Mouse (Mus musculus) natural killer cell, adult 2 months (primary cell): Measurements from ENCODE around the gene Sprr2k.
"Not testable (repeated sequence)": the region's sequence is repeated elsewhere in the genome, so short reads cannot be mapped to it uniquely, and the experiment has no call there.

Experiments
- DNase-seq, 2 experiments: peaks; one replicate each; pipeline ENCODE4 v3.0.0; 2022; ENCODE audit warnings: low spot score in 2 of 2

Sprr2k gene

GRCm38 (mm10) chr3:92432282-92432681 lies at the start of gene Sprr2k:
Sprr2k (plus strand) TSS chr3:92432582.
- DNase-seq: no peak

GRCm38 (mm10) chr3:92385385-92385784 lies 47.0 kb upstream of the Sprr2k start, which contains the start of gene Sprr2h:
Sprr2h (plus strand) TSS chr3:92385685.
- no peak for DNase-seq

GRCm38 (mm10) chr3:92394301-92394700 lies 38.1 kb upstream of the Sprr2k start:
- DNase-seq: no peak

- DNase-seq: no peak
Measured at GRCm38 (mm10) chr3:92407691-92408090, 24.7 kb upstream of the Sprr2k start, which contains the start of gene Sprr2i. Sprr2i (plus strand) TSS chr3:92407991.

GRCm38 (mm10) chr3:92417782-92418181 lies 14.6 kb upstream of the Sprr2k start, which contains the start of gene Sprr2j-ps:
Sprr2j-ps (plus strand) TSS chr3:92418082.
- no peak for DNase-seq

- no peak for DNase-seq
Measured at GRCm38 (mm10) chr3:92429323-92429722, 3.1 kb upstream of the Sprr2k start, which contains the start of gene Gm9774. Gm9774 (minus strand) TSS chr3:92429423.

- DNase-seq: no peak
Measured at GRCm38 (mm10) chr3:92438689-92439088, 6.3 kb downstream of the Sprr2k start, which contains the start of gene Sprr1b. Sprr1b (minus strand) TSS chr3:92438789.

- no peak for DNase-seq
Measured at GRCm38 (mm10) chr3:92440177-92440576, 7.8 kb downstream of the Sprr2k start.

GRCm38 (mm10) chr3:92455151-92455550 lies 22.8 kb downstream of the Sprr2k start:
- DNase-seq: no peak

- DNase-seq: no peak
Measured at GRCm38 (mm10) chr3:92458620-92459019, 26.2 kb downstream of the Sprr2k start, which contains the start of gene Sprr3. Sprr3 (minus strand) TSS chr3:92458720.

- DNase-seq: no peak
Measured at GRCm38 (mm10) chr3:92466576-92466975, 34.2 kb downstream of the Sprr2k start.

GRCm38 (mm10) chr3:92467424-92467823 lies 35.0 kb downstream of the Sprr2k start:
- no peak for DNase-seq

GRCm38 (mm10) chr3:92470111-92470510 lies 37.7 kb downstream of the Sprr2k start:
- no peak for DNase-seq

- not testable (repeated sequence) for DNase-seq
Measured at GRCm38 (mm10) chr3:92481249-92481648, 48.9 kb downstream of the Sprr2k start.
